Mouse (Mus musculus) MN1 (cell line): ENCODE measurements around the gene Sars2.

Experiments used
- DNase-seq: peaks from one replicate; pipeline ENCODE4 v3.0.0-alpha.2; 2016; ENCODE audit warnings: low spot score

Gene Sars2

DNA sequence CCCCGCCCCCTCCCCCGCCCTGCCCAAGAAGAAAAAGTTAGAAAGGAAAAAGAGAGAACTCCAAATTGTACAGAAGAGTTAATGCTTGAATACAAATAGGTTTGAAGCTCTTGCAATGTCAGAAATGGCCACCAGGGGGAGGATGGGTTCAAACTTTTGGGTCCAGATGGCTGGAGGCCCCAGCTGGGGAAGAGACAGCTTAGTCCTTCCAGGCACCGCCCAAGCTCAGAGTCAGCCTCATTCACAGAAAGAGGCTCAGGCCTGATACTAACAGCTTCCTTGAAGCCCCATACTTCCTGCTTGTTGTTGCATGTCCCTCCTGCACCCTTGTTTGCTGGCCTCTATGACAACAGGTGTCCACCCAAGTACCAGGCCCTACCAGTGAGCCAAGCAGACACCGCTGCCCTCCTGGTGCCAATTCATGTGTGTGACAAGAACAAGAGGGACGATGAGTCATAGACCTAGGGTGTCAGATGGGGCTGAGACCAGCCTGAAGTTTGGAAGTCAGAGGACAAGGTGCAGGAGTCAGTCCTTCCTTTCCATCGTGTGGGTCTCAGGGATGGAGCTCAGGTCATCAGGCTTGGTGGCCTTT is 38.4 kb downstream of the Sars2 start:
- DNase-seq: peak; percentile 88

GRCm38 (mm10) chr7:28780857-28781256 is 39.1 kb downstream of the Sars2 start:
- DNase-seq: no peak

GRCm38 (mm10) chr7:28781261-28781663 is 39.5 kb downstream of the Sars2 start:
- DNase-seq: no peak

GRCm38 (mm10) chr7:28785161-28785560 is 43.4 kb downstream of the Sars2 start:
- no peak for DNase-seq

GRCm38 (mm10) chr7:28787884-28788283 is 46.1 kb downstream of the Sars2 start:
- no peak for DNase-seq

DNA sequence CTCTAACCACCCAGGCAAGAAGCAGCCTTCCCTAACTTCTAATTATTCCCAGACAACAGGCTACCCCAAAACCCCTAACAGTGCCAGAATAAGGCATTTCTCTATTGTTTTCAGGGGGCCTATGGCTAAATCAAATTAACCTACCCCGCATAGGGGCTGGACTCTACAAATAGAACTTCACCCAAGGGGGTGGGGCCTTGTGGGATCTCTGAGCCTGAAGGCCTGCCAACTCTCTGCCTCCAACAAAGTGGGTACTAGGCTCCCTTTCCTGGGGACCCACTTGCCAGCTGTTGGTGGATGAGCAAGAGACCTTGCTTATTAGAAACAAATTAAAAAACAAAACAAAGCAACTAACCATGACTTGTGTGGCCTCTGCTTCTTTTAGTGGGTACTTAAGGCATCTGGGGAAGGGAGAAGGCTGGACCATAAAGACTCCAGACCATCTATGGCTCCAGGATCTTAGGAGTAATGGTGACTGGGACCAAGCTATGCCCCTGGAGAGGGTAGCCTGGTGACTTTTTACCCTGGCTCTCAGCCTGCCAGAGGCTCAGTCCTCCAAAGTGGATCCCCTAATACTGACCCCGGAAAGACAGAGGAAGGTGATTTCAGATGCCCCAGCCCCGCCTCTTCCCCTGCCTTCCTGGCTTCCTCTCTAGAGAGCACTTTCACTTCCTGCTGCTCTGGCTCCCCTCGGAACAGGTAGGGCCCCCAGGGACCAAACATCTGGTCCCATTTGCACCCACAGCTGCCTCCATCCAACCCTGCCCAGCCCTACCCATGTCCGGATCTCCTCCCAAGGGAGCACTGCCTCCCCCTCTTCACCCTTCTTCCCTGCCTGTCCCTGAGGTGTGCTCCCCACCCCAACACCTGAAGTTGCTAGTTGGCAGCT is 46.8 kb downstream of the Sars2 start, which contains the start of gene Rinl:
Gene Rinl, plus strand, starts transcription at position 663 of the 889 bp plus-strand sequence.
- no peak for DNase-seq

DNA sequence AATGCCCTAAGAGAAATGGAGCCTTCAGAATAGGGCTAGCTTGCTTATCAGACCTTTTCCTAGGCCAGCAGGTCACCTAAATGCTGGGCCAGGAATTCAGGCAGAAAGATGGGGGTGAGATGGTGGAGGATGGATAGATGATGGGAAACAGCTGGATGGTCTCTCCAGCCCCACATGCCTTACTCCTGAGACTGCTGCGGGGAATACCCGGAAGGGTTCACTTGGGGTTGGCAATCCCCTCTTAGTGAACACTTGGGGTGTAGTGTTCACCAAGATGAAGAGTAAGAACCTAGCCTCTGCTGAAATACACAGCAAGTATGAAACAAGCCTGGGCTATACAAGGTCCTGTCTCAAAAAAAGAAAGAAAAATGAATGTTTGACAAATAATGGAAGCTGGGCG is 47.4 kb downstream of the Sars2 start:
- DNase-seq: no peak

DNA sequence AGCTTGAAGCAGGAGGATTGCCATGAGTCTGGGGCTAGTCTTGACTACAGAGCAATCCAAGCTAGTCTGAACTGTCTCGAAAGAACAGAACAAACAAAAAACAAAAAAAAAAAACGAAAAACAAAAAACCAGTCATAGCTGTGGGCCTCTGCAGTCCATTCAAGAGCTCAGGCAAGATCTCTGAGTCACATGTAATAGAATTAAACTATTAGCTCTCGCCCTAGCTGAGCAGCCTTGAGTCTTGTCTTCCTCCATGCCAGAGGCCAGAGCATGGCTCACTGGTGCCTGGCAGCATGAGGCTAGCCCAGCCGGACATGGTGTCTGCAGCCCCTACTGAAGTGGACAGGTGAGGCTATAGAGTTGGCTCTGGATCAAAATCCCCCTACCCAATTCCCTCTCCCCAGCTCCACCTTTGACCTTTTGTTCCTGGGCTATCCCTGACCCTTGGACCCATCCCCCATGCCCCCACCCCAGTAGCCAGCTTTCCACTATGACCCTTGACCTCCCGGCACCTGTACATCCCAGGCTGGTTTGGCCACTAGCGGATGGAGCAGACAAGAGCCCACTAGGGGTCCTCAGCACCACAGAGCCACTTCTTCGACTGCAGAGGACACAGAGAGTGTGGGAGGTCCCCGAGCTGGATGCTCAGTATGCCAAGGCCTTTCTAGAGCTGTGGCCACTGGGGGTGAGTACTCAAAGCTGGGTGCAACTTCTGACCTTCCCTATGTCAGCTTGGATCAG is 48.4 kb downstream of the Sars2 start:
- peak; percentile 80 for DNase-seq

DNA sequence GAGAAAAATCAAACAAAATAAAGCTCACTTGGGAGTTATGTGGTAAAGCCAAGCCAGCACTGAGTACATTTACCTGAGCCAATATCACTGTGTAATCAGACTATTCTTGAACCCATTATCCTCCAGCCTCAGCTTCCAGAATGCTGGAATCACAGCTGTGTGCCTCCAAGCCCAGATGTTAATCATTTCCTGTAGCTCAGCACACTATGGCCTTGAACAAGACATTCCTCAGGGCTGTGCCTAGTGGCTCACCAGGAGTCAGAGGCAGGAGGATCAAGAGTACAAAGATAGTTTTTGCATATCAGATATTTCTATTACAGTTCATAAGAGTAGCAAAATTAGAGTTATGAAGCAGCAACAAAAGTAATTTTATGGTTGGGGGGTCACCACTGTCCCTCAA is 49.9 kb downstream of the Sars2 start:
- no peak for DNase-seq

DNA sequence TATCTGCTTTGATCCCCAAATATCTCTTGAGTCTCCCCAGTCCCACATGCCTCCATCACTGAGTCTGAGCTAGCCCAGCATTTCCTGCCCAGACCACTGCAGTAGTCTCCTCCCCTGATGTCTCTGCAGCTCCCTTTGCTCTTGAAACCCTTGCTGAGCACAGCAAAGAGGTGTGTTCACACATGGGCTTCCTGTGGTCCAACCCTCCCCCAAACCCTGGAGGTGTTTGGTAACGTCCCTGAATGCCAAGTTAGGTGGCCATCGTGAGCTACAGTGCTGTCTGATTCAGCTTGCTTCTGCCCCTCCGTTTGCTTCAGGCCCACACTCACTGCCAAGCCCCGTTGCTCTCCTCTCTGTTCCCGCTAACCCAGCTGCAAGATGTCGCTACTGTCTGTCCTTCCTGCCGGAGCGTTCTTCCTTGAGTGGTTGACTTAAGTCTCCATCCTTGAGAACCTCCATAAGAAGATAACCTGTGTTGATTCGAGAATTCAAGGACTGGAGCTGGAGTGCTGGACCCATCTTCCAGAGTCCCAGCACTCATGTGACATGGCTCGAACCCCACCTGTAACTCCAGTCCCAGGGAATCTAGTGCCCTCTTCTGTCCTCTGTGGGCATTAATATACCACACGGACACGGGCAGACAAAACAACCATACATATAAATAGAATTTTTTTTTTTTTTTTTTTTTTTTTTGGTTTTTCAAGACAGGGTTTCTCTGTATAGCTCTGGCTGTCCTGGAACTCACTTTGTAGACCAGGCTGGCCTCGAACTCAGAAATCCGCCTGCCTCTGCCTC is 50.8 kb downstream of the Sars2 start:
- DNase-seq: no peak

- DNase-seq: no peak
These were observed 52.0 kb downstream of the Sars2 start for GRCm38 (mm10) chr7:28793834-28794233.

- DNase-seq: no peak
These were observed 52.7 kb downstream of the Sars2 start for GRCm38 (mm10) chr7:28794496-28794895.

DNA sequence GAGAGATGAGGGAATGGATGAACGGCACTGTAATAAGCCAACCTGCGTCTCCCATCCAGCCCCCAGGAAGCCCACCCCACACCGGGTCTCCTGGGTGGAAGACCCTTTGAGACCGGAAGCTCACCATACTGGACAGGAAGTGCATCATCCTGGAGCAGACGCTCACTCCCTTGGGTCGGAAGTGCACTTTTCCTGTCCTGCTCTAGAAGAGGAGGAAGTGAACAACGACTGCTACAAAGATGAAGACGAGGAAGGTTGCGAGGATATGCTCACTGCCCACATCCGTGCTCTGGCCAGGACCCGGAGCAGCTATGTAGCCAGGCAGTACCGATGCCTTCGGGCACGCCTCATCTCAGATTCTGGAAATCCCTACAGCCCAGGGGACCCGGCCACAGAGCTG is 54.0 kb downstream of the Sars2 start:
- DNase-seq: no peak

DNA sequence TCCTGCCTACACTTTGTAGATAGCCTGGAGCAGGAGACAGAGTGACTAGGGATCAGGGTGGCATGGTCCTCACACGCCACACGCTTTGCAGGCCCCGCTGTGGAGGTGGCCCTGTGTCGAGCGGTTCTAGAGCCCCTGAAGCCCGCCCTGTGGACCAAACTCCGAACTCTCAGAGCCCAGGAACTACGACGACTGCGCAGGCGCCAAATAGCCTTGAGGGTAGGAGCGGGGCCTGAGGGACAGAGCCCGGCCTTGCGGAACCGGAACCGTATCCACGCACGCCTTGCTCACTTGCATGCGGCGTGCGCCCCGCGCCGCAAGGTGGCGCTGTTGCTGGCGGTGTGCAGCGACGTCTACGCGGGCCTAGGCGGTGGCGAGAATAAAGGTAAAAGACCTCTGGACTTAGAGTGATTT is 54.8 kb downstream of the Sars2 start:
- peak; percentile 30 for DNase-seq

- no peak for DNase-seq
These were observed 58.2 kb downstream of the Sars2 start for GRCm38 (mm10) chr7:28799994-28800393.

DNA sequence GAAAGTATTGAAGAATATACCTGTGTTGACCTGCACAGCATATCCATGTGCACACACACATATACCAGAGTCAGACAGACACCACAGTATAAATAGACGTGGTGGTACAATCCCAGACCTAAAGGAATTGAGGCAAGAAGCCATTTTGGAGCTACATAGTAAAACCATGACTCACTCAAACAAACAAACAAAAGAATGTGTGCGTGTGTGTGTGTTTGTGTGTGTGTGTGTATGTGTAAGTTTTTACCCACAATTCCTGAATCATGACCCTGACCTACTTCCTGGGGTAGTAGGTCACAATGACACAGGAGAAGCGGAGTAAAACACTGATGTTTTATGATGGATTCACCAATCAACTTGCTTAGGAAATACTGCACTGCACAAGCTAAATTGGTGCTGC is 59.7 kb downstream of the Sars2 start:
- no peak for DNase-seq

GRCm38 (mm10) chr7:28801901-28802670 is 60.3 kb downstream of the Sars2 start:
- DNase-seq: peak; percentile 33

- no peak for DNase-seq
These were observed 61.2 kb downstream of the Sars2 start for GRCm38 (mm10) chr7:28802846-28803588.
